Mouse (Mus musculus) R1 (cell line): ENCODE results near the gene Gm597.

Source experiments
- DNase-seq: peaks from one replicate; pipeline ENCODE4 v3.0.0-alpha.2; 2018; ENCODE audit warnings: low read depth, low spot score

The Gm597 gene

GRCm38 (mm10) chr1:28780152-28780551 is at the start of gene Gm597:
Gene Gm597, minus strand, starts transcription at chr1:28780252.
- DNase-seq = no peak

GRCm38 (mm10) chr1:28807689-28808088 is 27.6 kb upstream of the Gm597 start:
- no peak for DNase-seq

GRCm38 (mm10) chr1:28806618-28807017 is 26.6 kb upstream of the Gm597 start:
- no peak for DNase-seq

DNA sequence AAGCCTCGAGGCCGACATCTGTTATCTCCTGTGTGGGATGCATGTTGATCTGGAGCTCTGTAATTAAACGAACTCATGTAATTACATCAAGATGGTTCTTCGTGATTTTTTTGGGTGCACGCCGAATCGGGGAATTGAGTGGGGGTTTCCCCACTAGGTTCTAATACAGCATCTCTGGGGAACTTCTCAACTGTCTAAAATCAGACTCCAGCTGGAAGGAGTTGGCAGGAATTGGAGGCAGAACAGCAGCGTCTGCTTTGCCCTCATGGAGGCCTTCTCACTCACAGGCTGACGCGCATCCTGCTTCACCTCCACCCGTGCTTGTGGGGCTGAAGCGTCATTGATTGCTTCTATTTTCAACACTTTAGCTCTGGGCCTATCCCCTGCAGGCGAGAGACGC is 20.8 kb upstream of the Gm597 start:
- DNase-seq = no peak
